Mouse (Mus musculus) kidney, embryonic 16.5 days (tissue): ENCODE data around the gene Midn. TPM values are rescaled to one million over a fixed set of nuclear protein-coding genes. Genes with fewer than 3 reads are reported as not detected.

Experiments used
- ATAC-seq: fragments of 200-750 bp; cut with Nextera tagmentation; 2 replicates; pipeline ENCODE4 v1.8.0; 2017; ENCODE audit warnings: moderate TSS enrichment; ENCODE audit not compliant: low FRiP score, low TSS enrichment
- H3K27ac ChIP-seq: fragments of 300-500 bp; sonication (generic); 2 replicates; pipeline ENCODE4 v1.5.1; 2014; ENCODE audit warnings: low read length
- H3K27me3 ChIP-seq: fragments of 300-500 bp; sonication (generic); 2 replicates; pipeline ENCODE4 v1.6.1; 2014; ENCODE audit warnings: low read length, control low read depth, mixed read lengths; ENCODE audit not compliant: insufficient read depth
- H3K36me3 ChIP-seq: fragments of 300-500 bp; sonication (generic); 2 replicates; pipeline ENCODE4 v1.6.1; 2014; ENCODE audit warnings: low read length, control low read depth, mixed read lengths; ENCODE audit not compliant: insufficient read depth
- H3K4me1 ChIP-seq: fragments of 300-500 bp; sonication (generic); 2 replicates; pipeline ENCODE4 v1.6.1; 2014; ENCODE audit warnings: low read length, control low read depth, mixed read lengths; ENCODE audit not compliant: insufficient read depth
- H3K4me2 ChIP-seq: fragments of 300-500 bp; sonication (generic); replicated peaks from 2 replicates; pipeline ENCODE4 v1.6.1; 2014; ENCODE audit warnings: low read depth, low read length
- H3K4me3 ChIP-seq: fragments of 300-500 bp; sonication (generic); 2 replicates; pipeline ENCODE4 v1.5.1; 2014; ENCODE audit warnings: mild to moderate bottlenecking, low read length
- H3K9ac ChIP-seq: fragments of 300-500 bp; sonication (generic); replicated peaks from 2 replicates; pipeline ENCODE4 v1.6.1; 2014; ENCODE audit warnings: low read length
- H3K9me3 ChIP-seq: fragments of 300-500 bp; sonication (generic); 2 replicates; pipeline ENCODE4 v1.6.1; 2016; ENCODE audit warnings: low read length, control low read depth
- WGBS: fragments of 180-500 bp; shearing (Covaris S2); extraction: QIAGEN DNeasy Blood & Tissue Kit; methylation state at CpG from one replicate; pipeline ENCODE4 v1.1.7; 2014; 5-methylcytosine and 5-hydroxymethylcytosine counted together
- polyA plus RNA-seq: library from polyadenylated mRNA; unstranded; fragments of >200 nt; fragmentation: Nextera tagmentation; extraction: Ambion mirVana; gene quantifications from 2 replicates; pipeline ENCODE4 v1.2.1, GENCODE M21; 2015

Midn gene
- 15.9 and 16.8 TPM in 2 replicates for polyA plus RNA-seq

- Histone ChIP-seq H3K36me3 (peaks cover 54% of the 10 kb centered on the region), H3K4me3 (peak within 1 kb of the TSS; percentile 98), H3K9me3 (no peaks in the 10 kb centered on the region)
These were observed at the start of gene Midn for GRCm38 (mm10) chr10:80147719-80148601. Gene Midn, plus strand, starts transcription at chr10:80148272.

DNA sequence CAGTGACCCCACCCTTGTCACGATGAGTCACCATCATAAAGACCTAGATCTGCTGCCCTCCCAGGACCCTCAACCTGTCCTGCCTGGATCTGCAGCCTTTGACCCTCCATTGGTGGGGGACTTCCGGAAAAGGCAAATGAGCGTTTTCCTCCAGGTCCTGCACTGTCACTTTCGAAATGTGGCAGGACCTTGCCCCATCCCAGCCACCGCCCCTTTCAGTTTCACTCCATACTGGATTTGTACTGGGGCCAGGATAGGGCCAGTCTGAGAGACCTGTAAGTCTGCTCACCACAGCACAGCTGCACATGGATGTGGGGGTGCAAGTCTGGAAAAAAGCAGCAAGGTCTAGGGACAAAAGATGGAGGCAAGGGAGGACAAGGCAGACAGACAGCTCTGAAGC is 49.4 kb upstream of the Midn start:
- H3K4me3 ChIP-seq: no peak overlapping the region
- 74% methylated on average over 5 of the region's 5 CpGs for WGBS
- H3K27ac ChIP-seq: no peak overlapping the region

More at GRCm38 (mm10) chr10:80147719-80148601, at the start of gene Midn:
- H3K4me1 ChIP-seq: peaks cover 44% of the 10 kb centered on the region
- peak within 1 kb of the TSS; percentile 69 for H3K4me2 ChIP-seq
- ATAC-seq: peak; percentile 46
- H3K27ac ChIP-seq: peak within 1 kb of the TSS; percentile 99
- H3K9ac ChIP-seq: peak within 1 kb of the TSS; percentile 97
- no peaks in the 10 kb centered on the region for H3K27me3 ChIP-seq
- WGBS: 1% methylated on average over 35 of the region's 42 CpGs

DNA sequence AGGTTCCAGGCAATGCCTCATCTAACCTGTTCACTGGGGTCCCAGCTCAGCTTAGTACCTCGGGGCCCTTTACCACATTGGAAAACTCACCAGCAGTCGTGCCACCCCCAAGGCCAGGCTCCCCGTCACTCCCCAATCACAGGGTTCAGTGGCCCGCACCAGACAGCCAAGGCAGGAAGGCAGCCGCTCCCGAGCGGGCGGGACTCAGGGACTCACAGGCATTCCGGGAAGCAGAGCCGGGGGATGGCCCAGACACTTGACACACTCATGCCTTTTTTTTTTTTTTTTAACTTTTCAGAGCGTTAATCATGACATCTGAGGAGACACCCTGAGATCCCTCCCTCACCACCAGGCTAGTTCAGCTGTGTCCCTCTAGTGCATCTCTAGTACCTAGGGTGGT is 47.1 kb upstream of the Midn start:
- peak; percentile 46; the same call in 1 of the 2 replicates for ATAC-seq
- peaks cover 35% of the 10 kb centered on the region for H3K4me1 ChIP-seq
- no peaks in the 10 kb centered on the region for H3K36me3 ChIP-seq
- peak overlapping the region; percentile 92; the same call in 1 of the 2 replicates for H3K9ac ChIP-seq
- H3K27ac ChIP-seq: peak overlapping the region; percentile 43; the same call in 1 of the 2 replicates
- H3K27me3 ChIP-seq: no peaks in the 10 kb centered on the region
- H3K4me2 ChIP-seq: peak overlapping the region; percentile 92
- 30% methylated on average over 11 of the region's 11 CpGs for WGBS
- H3K9me3 ChIP-seq: no peaks in the 10 kb centered on the region
- H3K4me3 ChIP-seq: peak overlapping the region; percentile 90

More for the DNA sequence above, 49.4 kb upstream of the Midn start:
- ATAC-seq: no peak
- Histone ChIP-seq H3K4me1 (peaks cover 49% of the 10 kb centered on the region), H3K27me3 (no peaks in the 10 kb centered on the region), H3K36me3 (no peaks in the 10 kb centered on the region), H3K9ac (no peak overlapping the region), H3K4me2 (no peak overlapping the region), H3K9me3 (no peaks in the 10 kb centered on the region)

- Histone ChIP-seq H3K27me3 (no peaks in the 10 kb centered on the region), H3K9ac (peak overlapping the region; percentile 92), H3K4me2 (peak overlapping the region; percentile 92), H3K9me3 (no peaks in the 10 kb centered on the region), H3K4me3 (peak overlapping the region; percentile 90), H3K36me3 (no peaks in the 10 kb centered on the region), H3K4me1 (peaks cover 29% of the 10 kb centered on the region), H3K27ac (peak overlapping the region; percentile 65)
- WGBS: under 1% methylated on average over 58 of the region's 59 CpGs
- peak; percentile 69 for ATAC-seq
These were observed 45.7 kb upstream of the Midn start for GRCm38 (mm10) chr10:80102216-80102915.

DNA sequence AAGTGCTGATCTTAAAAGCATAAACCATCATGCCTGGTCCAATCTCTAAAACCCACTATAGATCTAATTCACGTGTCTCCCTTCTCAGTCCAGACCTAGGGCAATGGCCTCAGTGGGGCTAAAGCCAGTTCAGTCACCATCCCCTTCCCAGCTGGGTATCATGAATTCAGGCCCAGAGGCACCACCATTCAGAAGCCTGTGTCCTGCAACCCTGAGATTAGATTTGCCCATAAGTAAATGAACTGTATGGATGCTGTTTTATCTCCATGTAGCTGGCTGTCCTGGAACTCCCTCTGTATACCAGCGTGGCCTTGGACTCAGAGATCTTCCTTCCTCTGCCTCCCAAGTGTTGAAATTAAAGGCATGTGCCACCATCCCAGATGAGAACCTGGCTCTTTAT is 45.0 kb upstream of the Midn start:
- Histone ChIP-seq H3K27me3 (no peaks in the 10 kb centered on the region), H3K9ac (peak overlapping the region; percentile 92), H3K27ac (peak overlapping the region; percentile 65), H3K4me2 (peak overlapping the region; percentile 92; the same call in 1 of the 2 replicates), H3K4me1 (peaks cover 26% of the 10 kb centered on the region), H3K4me3 (no peak overlapping the region; the same call in 1 of the 2 replicates), H3K9me3 (no peaks in the 10 kb centered on the region), H3K36me3 (no peaks in the 10 kb centered on the region)
- 0 out of 2 replicates have a peak, but pooled peaks have one; percentile 0 for ATAC-seq
- 73% methylated on average over 2 of the region's 2 CpGs for WGBS

DNA sequence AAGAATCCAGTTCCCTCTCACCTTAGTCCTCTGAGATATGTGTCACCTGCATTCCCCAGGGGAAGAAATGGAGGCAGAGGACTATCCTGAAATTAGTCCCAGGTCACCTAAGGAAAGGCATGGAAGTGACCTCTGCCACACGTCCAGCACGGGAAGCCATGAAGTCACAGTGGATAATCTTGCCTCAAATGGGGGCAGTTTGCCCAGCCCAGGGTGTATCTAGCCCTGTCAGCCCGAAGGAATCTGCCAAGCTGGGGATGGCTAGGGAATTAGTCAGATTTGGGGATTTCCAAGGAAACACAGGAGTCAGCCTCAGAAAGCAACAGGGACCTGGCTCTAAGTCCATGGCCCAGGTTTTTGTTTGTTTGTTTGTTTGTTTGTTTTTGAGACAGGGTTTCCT is 43.9 kb upstream of the Midn start:
- 79% methylated on average over 3 of the region's 3 CpGs for WGBS

DNA sequence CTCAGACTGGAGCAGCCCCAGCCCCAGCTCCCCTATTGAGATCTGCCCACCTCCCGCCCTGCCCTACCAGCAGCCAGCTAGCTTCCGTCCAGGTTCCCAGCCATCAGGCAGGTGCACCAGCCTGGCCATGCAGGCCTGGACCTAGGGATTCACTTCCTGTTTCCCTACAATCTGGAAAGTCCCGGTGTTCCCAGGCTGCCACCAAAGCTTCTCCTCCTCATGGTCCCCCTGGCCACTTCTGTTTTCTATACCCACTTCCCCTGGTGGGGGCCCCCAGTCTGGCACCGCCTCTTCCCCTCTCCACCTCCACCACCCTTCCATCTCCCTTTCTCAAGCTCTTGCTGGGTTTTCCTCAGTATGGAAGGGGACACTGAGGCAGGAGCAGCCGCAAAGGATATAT is 42.6 kb upstream of the Midn start, which contains the start of gene Sbno2:
Gene Sbno2 (minus strand): TSS at position 112 of the 400 bp plus-strand sequence.
- ATAC-seq: no peak
- Histone ChIP-seq H3K27ac (0 out of 2 replicates have a peak within 1 kb of the TSS, but pooled peaks have one; percentile 24), H3K36me3 (no peaks in the 10 kb centered on the region), H3K4me3 (no peak within 1 kb of the TSS), H3K9ac (no peak within 1 kb of the TSS; the same call in 1 of the 2 replicates), H3K4me1 (peaks cover 18% of the 10 kb centered on the region), H3K27me3 (no peaks in the 10 kb centered on the region), H3K9me3 (no peaks in the 10 kb centered on the region), H3K4me2 (no peak within 1 kb of the TSS)
- 73% methylated on average over 5 of the region's 5 CpGs for WGBS

More for the DNA sequence above, 43.9 kb upstream of the Midn start:
- H3K36me3 ChIP-seq: no peaks in the 10 kb centered on the region
- H3K27me3 ChIP-seq: no peaks in the 10 kb centered on the region
- H3K9me3 ChIP-seq: no peaks in the 10 kb centered on the region
- no peak for ATAC-seq
- no peak overlapping the region for H3K9ac ChIP-seq
- H3K4me2 ChIP-seq: no peak overlapping the region
- no peak overlapping the region for H3K27ac ChIP-seq
- H3K4me3 ChIP-seq: no peak overlapping the region
- H3K4me1 ChIP-seq: peaks cover 22% of the 10 kb centered on the region

DNA sequence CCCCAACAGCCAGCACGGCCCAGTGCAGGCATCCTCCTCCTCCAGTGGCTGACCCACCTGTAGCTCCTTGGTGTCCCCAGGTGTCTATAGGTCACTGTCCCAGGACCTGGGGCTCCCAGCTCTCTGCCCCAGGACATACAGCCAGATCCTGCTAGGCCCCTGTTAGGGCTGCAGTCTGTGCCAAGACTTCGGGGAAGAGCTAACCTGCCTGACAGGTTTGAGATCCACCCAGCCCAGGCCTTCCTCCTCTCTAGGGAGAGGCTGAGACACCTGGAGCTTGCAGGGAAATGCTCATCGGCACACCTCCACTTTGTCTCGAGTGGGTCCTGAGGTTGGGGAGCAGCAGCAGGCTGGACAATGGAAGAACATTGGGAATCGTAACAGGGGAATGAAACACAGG is 42.1 kb upstream of the Midn start:
- H3K4me2 ChIP-seq: no peak overlapping the region
- H3K4me3 ChIP-seq: no peak overlapping the region
- H3K9ac ChIP-seq: no peak overlapping the region; the same call in 1 of the 2 replicates
- H3K4me1 ChIP-seq: peaks cover 14% of the 10 kb centered on the region
- H3K27ac ChIP-seq: 0 out of 2 replicates have a peak overlapping the region, but pooled peaks have one; percentile 24
- no peaks in the 10 kb centered on the region for H3K36me3 ChIP-seq
- no peak for ATAC-seq
- no peaks in the 10 kb centered on the region for H3K27me3 ChIP-seq
- 62% methylated on average over 5 of the region's 5 CpGs for WGBS
- no peaks in the 10 kb centered on the region for H3K9me3 ChIP-seq

- Histone ChIP-seq H3K9ac (no peak overlapping the region), H3K36me3 (no peaks in the 10 kb centered on the region), H3K4me1 (peaks cover 3% of the 10 kb centered on the region), H3K4me3 (no peak overlapping the region), H3K4me2 (no peak overlapping the region), H3K27ac (no peak overlapping the region), H3K27me3 (no peaks in the 10 kb centered on the region), H3K9me3 (no peaks in the 10 kb centered on the region)
- WGBS: 51% methylated on average over 6 of the region's 6 CpGs
- no peak for ATAC-seq
These were observed 40.4 kb upstream of the Midn start for GRCm38 (mm10) chr10:80107678-80108077.
